Mouse (Mus musculus) layer of hippocampus, adult 2 months (tissue): ENCODE measurements around the gene Ptpn7. TPM values are rescaled to one million over a fixed set of nuclear protein-coding genes. Genes with fewer than 3 reads are reported as not detected.
"Not testable (repeated sequence)": the region's sequence is repeated elsewhere in the genome, so short reads cannot be mapped to it uniquely, and the experiment has no call there.

Source experiments
- DNase-seq, 2 experiments: peaks; one replicate each; pipeline ENCODE4 v3.0.0; 2022; ENCODE audit warnings: low spot score in 2 of 2
- H3K27ac ChIP-seq: fragments of 200-600 bp; 2 replicates; pipeline ENCODE4 v1.8.1; 2022
- H3K4me3 ChIP-seq: fragments of 200-600 bp; 2 replicates; pipeline ENCODE4 v1.8.1; 2022; ENCODE audit warnings: mild to moderate bottlenecking
- CTCF ChIP-seq: fragments of 200-600 bp; conservative IDR thresholded peaks from 2 replicates; pipeline ENCODE4 v1.8.1; 2022; ENCODE audit warnings: antibody characterized with exemption, mild to moderate bottlenecking, moderate library complexity
- total RNA-seq, 2 experiments: library from RNA; stranded (reverse); gene quantifications; 2 replicates each; pipeline ENCODE4 v1.2.3; 2021

Ptpn7 gene
- total RNA-seq, 2 experiments from 2014 or later: not detected

- DNase-seq: peak; percentile 77 to 78
- no peak overlapping the region for H3K4me3 ChIP-seq
- no peak overlapping the region for H3K27ac ChIP-seq
- peak; percentile 77 for TF ChIP-seq CTCF
Observed at GRCm38 (mm10) chr1:135171984-135172383, 39.5 kb downstream of the Ptpn7 start.

GRCm38 (mm10) chr1:135173311-135173710 is 40.8 kb downstream of the Ptpn7 start:
- no peak for DNase-seq
- H3K4me3 ChIP-seq: no peak overlapping the region
- TF ChIP-seq CTCF: no peak
- no peak overlapping the region for H3K27ac ChIP-seq

GRCm38 (mm10) chr1:135175176-135175575 is 42.7 kb downstream of the Ptpn7 start:
- no peak overlapping the region for H3K4me3 ChIP-seq
- no peak overlapping the region for H3K27ac ChIP-seq
- DNase-seq: no peak
- TF ChIP-seq CTCF: no peak

- DNase-seq: no peak
- Histone ChIP-seq H3K27ac (no peak overlapping the region), H3K4me3 (no peak overlapping the region)
- TF ChIP-seq CTCF: no peak
Observed at GRCm38 (mm10) chr1:135177724-135178123, 45.2 kb downstream of the Ptpn7 start.

- H3K27ac ChIP-seq: no peak overlapping the region
- no peak overlapping the region for H3K4me3 ChIP-seq
- DNase-seq: no peak
- no peak for TF ChIP-seq CTCF
Observed at GRCm38 (mm10) chr1:135178863-135179262, 46.4 kb downstream of the Ptpn7 start.

GRCm38 (mm10) chr1:135180830-135181229 is 48.3 kb downstream of the Ptpn7 start:
- Histone ChIP-seq H3K4me3 (no peak overlapping the region), H3K27ac (no peak overlapping the region)
- no peak for DNase-seq
- no peak for TF ChIP-seq CTCF

GRCm38 (mm10) chr1:135181275-135181674 is 48.8 kb downstream of the Ptpn7 start:
- DNase-seq: no peak
- Histone ChIP-seq H3K27ac (no peak overlapping the region), H3K4me3 (no peak overlapping the region)
- TF ChIP-seq CTCF: no peak

- no peak for TF ChIP-seq CTCF
- no peak for DNase-seq
- H3K27ac ChIP-seq: no peak overlapping the region
- H3K4me3 ChIP-seq: no peak overlapping the region
Observed at GRCm38 (mm10) chr1:135181880-135182623, 49.6 kb downstream of the Ptpn7 start.

GRCm38 (mm10) chr1:135182975-135183374 is 50.5 kb downstream of the Ptpn7 start:
- Histone ChIP-seq H3K4me3 (no peak overlapping the region), H3K27ac (no peak overlapping the region)
- DNase-seq: no peak
- TF ChIP-seq CTCF: no peak

GRCm38 (mm10) chr1:135183448-135183847 is 50.9 kb downstream of the Ptpn7 start:
- TF ChIP-seq CTCF: no peak
- DNase-seq: no peak
- H3K4me3 ChIP-seq: no peak overlapping the region
- H3K27ac ChIP-seq: no peak overlapping the region

- Histone ChIP-seq H3K27ac (no peak overlapping the region), H3K4me3 (no peak overlapping the region)
- no peak for DNase-seq
- no peak for TF ChIP-seq CTCF
Observed at GRCm38 (mm10) chr1:135183941-135184570, 51.6 kb downstream of the Ptpn7 start.

- H3K27ac ChIP-seq: no peak overlapping the region
- TF ChIP-seq CTCF: no peak
- H3K4me3 ChIP-seq: no peak overlapping the region
- DNase-seq: no peak
Observed at GRCm38 (mm10) chr1:135185936-135186335, 53.4 kb downstream of the Ptpn7 start.

- Histone ChIP-seq H3K27ac (no peak overlapping the region), H3K4me3 (no peak overlapping the region)
- TF ChIP-seq CTCF: no peak
- DNase-seq: no peak
Observed at GRCm38 (mm10) chr1:135186427-135186826, 53.9 kb downstream of the Ptpn7 start.

GRCm38 (mm10) chr1:135187016-135187415 is 54.5 kb downstream of the Ptpn7 start:
- not testable (repeated sequence) for H3K27ac ChIP-seq, H3K4me3 ChIP-seq, DNase-seq
